Mouse (Mus musculus): ENCODE measurements around the gene Casp9.

Casp9 gene

DNA sequence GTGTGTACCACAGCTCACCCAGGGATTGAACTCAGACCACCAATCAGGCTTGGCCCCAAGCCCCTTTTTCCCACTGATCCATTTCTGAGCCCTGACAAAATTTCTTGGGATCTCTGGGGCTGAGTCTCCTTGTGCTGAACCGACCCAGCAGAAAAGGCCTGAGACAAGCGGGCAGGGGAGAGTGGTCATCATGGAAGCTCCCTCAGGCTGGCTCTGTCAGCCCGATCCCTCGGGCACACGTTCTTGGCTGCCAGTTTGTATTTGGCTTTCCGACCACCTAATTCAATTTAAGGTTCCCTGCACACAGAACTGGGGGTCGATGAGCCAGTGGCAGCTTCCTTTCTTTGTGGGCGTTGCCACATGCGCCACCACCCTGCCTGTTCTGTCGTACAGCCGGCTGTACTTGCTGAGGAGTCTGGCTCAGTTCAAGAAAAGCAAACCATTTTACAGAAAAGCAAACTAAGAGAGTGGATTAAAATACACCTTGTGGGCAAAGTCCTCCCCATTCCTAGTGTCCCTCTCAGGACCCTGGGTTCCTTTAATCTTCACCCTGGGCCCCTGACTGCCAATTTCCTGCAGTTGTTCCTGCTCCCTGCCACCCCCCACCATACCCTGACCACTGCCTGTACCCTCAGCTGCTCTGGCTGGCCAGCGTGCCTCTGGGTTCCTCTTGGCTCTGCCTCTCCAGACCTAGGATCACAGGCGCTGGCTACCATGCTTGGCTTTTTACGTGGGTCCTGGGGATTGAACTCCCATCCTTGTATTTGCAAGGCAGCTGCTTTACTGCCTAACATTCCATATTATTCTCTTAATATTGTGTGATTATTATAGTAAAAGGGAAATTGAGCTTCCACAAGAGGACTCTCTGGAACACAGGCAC is 23.6 kb downstream of the Casp9 start:
- in situ Hi-C loops (cut with MboI, MseI) = no loop called here

DNA sequence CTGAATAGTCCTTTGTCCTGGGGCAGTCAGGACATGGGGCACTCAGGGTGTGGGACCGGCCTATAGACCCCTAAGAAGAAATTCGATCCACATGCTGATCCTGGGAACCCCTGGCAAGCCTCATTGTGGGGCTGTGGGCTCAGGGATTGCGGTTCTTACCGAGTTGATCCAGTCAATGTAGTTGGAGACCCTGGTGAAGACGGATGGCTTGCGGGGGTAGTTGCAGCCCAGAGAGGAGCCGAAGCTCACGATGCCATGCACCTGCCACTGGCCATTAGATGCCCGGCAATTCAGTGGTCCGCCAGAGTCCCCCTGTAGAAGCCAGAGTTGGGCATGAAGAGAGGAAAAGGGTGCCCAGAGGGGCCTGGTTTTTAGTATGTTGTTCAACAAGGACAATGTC is 24.3 kb downstream of the Casp9 start:
- in situ Hi-C loops (cut with MboI, MseI) = no loop called here

DNA sequence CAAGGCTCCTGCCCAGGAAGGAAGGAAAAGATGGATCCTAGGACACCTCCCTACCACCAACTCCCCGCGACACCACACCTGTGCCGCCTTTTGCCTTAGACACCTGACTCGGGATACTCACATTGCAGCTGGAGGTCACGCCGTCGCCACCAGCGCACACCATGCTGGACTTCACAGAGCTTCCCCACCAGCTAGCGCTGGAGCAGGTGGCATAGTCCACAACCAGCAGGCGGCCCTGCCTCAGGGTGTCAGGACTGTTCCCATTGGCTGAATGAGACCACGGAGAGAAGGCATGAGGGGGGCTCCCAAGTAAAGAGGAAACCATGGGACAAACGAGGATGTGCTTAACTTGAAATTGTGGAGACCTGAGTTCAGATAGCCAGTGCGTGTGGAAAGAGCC is 25.4 kb downstream of the Casp9 start:
- in situ Hi-C loops (cut with MboI, MseI) = no loop called here

DNA sequence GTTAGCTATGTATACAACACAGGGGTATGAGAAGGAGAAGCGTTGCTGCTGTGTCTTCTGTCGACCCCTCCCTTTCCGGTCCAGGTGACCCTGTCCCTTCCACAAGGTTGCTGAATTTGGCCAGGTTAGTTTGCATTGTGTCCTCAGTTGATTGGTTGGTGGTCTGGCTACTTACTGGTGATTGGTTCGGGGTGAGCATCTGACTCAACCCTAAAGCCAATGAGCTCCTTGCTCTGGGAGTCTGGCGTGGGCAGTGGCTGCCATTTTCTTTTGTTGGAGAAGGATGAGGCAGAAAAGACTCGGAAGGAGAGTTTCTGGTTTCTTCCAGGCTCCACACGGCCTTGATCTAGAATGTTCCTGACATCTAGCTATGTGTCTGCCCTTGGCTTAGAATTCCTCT is 25.9 kb downstream of the Casp9 start:
- in situ Hi-C loops (cut with MboI, MseI) = no loop called here

DNA sequence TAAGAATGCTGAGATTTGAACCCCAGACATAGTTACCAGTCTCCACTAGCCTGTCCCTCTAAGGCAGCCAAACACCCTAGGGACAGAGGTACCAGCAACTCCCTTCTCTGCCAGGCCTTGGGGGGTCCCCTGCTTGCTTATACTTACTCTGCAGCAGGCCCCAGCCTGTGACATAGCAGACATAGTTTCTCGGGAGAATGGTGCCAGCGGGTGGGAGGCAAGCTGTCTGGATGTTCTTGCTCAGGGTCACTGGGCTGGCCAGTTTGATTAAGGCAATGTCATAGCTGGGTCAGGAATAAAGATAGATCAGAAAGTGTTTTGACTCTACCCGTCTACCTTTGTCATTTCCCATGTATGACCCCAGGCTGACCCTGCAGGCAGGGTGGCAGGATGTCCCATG is 27.8 kb downstream of the Casp9 start:
- in situ Hi-C loops (cut with MboI, MseI) = no loop called here

DNA sequence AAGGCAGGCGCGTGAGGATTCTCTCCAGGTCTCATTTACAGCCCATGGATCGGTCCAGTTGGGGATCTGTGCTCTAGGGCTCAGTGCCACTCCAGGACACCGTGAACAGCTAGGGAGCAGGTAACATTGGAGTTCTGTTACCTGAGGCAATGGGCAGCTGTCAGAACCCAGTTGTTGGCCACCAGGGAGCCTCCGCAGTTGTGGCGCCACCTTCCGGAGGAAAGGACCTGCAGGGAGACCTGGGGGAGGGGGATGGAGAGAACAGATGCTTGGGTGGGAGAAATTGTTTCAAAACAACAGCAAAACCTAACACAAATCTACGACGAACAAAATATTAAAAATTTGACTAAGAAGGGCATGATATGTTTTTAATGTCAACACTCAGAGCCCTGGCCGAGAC is 28.7 kb downstream of the Casp9 start:
- in situ Hi-C loops (cut with MboI, MseI) = no loop called here

DNA sequence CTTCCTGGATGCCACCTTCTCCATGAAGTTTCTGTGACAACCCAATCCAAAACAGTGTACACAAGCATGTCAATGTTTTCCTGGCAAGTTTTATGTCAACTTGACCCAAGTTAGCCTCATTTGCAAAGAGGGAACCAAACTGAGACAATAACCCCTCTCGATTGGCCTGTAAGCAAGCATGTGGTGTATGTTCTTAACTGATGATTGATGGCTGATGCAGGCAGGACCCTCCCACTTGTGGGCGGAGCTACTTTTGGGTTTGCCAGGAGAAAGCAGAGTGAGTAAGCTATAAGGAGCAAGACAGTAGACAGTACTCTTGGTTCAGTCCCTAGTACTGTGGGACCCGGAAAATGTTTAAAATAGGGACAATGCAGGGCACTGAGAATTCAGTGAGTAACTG is 29.6 kb downstream of the Casp9 start:
- in situ Hi-C loops (cut with MboI, MseI) = no loop called here

DNA sequence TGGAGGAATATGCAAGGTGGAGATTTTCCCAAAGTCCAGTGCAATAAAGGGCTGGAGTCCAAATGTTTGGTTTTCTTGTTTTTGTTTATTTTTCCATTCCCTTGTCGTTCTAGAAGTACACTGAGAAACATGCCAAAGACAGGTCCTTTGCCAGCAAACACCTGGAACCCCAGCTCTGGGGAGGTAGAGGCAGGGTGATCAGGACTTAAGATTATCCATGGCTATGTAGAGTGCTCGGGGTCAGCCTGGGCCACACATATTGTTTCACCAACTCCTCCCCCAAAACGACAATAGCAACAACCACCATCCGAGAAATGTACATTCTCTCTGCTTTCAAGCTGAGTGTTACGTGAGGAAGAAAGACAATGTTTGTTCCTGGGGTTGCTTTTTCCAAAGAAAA is 32.6 kb downstream of the Casp9 start, which contains the start of gene Cela2a:
TSS of gene Cela2a (minus strand) at position 101 of the 400 bp plus-strand sequence.
- in situ Hi-C loops (cut with MboI, MseI) = no loop called here

DNA sequence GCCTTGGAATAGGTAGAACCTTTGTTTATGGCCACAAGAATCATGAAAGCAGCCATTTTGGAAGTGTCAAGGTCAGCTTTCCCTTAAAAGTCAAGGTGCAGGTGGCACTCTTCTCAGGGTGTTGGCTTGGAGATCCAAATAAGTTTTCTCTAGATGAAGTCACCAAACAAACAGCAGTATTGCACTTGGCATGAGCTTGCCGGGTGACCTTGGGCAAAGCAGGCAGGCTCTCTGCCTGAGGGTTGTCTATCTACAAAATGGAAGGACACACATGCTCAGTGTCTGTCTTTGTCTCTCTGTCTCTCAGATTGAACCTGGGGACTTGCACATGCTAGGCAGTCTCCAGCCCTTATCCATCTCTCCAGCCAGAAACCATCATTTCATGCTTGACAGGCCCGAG is 34.0 kb downstream of the Casp9 start:
- in situ Hi-C loops (cut with MboI, MseI) = no loop called here

DNA sequence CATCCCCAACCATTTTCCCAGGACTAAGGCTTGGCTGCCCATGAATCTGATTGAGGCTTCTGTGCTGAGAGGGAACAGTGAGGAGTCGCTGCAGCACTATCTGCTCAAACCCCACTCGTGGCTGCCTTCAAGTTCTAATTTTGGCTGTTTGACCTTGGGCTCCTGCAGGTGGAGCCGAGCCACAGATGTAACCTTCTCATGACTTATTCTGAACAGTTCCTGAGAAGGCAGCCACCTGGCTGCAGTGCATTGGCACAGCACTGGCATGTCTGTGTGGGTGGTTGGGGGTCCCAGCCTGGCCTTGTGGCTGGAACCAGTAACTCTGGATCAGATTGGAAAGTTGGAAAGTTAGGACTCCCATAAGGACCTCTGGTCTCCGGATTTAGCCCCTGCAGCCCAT is 34.8 kb downstream of the Casp9 start:
- in situ Hi-C loops (cut with MboI, MseI) = no loop called here

DNA sequence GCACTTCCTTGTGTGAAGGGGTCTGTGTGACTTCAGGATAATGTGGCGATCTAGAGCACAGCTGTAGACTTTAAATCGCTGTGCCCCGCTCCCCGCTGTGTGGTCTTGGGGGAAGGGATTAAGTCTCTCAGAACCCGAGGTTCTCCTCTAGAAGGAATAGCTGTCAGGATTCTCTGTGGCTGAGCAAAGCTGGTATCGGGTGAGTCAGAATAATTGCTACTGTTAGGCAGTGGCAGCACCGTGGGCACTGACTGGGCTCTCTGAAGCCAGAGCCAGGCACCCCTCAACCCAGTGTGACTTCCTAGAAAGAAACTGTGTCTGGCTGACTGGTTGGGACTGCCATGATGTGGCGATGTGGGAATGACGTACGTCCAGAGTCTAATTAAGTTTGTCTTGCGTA is 37.0 kb downstream of the Casp9 start:
- in situ Hi-C loops (cut with MboI, MseI) = no loop called here

DNA sequence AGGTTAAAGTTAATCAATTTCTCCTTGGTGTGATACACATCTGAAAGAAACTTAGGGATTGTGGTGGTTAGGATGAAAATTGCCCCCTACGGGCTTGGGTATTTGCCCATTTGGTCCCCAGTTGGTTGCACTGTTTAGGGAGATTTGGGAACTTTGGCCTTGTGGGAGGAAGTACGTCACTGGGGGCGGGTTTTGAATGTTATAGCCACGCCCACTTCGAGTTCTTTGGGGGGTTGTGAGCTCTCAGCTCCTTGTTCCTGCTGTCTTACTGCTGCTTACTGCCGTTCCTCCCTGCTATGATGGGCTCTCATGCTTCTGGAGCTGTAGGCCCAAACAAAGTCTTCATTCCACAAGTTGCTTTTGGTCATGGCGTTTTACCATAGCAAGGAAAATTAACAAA is 37.9 kb downstream of the Casp9 start:
- in situ Hi-C loops (cut with MboI, MseI) = no loop called here

DNA sequence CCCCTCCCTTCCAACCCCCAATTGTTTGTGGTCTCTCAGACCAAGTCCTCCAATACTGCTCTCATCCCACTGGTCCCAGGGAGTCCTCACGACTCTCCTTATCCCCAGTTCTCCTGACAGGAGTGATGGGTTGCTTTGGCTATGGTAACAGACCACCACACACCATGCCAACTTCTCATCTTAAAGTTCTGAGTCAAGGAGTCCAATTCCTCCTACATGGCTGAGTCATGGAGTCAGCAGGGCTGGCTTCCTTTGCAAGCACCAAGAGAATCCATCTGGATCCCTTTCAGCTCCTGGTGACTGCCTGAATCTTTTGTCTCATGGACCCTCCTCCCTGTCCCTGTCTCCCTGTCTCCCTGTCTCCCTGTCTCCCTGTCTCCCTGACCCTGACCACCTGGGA is 40.5 kb downstream of the Casp9 start:
- in situ Hi-C loops (cut with MboI, MseI) = no loop called here

DNA sequence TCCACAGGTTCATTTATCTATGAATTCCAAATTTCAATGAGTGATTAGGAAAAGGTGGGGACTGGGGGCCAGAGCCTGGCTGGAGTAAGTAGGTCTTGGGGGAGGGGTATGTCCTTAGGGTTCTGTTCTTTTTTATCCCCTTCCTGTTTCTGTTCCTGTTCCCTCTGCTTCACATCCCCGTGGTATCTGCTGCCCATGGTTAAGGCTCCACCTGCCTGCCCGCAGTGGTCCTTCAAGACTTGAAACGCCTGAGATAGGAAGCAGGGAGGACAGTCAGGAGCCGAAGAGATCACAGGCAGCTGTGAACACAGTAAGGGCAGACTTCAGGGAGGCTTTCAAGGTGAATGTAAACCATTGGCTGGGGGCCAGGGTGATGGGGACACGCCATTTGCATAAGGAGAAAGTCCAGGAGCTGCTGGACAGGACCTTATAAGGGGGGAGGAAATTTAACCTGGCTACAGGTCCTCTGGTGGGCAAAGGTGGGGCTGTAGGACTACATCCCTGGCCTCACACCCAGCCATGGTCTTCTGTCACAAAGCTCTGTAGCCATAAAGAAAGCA is 41.2 kb downstream of the Casp9 start:
- in situ Hi-C loops (cut with MboI, MseI) = no loop called here

DNA sequence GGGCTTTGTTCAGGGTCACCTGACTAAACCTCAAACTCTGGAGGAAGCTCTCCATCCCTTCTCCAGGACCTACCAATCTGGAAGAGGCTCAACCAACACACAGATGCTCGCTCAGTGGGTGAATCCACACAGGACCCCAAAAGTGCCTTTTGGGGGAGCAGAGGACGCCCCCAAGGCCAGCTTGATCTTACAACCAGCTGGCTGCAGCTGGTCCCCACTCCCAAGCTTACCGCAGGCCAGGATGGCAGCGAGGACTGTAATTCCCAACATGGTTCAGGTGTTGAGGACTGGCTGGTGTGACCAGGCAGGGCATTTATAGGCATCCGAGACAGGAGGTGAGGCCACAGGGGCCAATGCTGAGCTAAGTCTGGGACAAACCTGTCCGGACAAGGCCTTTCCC is 52.6 kb downstream of the Casp9 start, which contains the start of gene Ctrc:
TSS of gene Ctrc (minus strand) at position 361 of the 400 bp plus-strand sequence.
- in situ Hi-C loops (cut with MboI, MseI) = loop anchor here in 1 of 2 experiments (5.0 kb wide), 1 partner anchor 34 kb away; no protein-coding TSS in a partner anchor

DNA sequence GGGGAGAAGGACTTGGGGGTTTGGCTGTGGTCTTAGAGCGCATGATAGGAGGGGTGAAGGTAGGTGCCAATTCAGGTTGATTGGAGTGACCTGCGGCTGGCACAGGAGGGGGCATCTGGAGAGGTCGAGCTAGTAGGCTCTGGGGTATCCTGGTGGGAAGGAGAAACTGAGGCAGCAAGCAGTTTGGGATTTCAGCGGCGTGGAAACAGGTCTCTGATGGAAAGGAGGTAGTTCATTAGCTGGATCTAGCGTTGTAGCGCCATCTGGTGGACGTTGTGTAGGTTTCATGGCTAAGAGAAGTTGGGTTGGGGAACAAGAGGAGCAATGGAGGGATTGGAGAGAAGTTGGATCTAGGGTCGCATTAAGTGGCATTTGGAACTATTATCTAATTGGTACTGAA is 60.0 kb downstream of the Casp9 start:
- in situ Hi-C loops (cut with MboI, MseI) = loop anchor here in 1 of 2 experiments (10.0 kb wide), 1 partner anchor 459 kb away; the partner anchor contains the start of gene Clcnka

DNA sequence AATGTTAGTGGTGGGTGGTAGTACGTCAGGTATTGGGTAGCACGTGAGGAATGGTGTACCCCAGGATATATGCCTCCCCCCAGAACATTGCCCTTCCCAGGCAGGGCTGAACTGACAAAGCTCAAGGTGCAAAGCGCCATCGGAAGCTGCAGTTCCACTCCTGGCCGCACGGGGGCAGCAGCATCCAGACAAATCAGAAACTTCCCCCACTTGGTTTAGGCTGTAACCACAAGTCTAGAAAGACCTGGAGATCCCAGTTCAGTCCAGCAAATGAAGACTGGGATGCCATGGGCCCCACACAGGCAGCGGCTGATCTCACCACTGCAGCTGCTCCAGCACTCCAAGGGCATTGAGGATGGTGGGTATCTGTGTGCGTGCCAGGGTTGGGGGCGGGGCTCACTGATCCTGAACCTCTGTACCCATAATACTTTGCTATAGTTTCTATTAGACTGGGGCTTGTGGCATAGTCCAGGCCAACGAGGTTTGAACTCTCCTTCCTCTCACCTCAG is 64.1 kb downstream of the Casp9 start:
- in situ Hi-C loops (cut with MboI, MseI) = loop anchor here in 1 of 2 experiments (10.0 kb wide), 1 partner anchor 463 kb away; the partner anchor contains the start of gene Clcnka

DNA sequence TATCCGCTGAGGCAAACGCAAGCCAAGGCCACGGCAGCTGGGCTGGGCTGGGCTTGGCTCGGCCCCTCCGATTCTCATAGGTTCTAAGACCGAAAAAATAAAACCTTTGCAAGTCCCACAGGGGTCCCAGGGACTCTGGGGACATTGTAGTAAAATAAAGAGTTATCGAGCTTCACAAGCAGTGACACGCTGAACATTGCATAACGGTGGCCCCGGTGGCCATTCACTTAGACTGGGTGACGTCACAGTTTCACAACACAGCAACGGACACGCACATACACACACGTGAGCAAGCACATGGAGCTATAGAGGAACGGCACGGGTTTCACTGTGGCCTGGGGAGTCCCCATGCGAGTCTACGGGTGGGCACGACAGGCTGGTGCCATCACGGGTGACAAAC is 65.1 kb downstream of the Casp9 start:
- in situ Hi-C loops (cut with MboI, MseI) = loop anchor here in 1 of 2 experiments (10.0 kb wide), 1 partner anchor 464 kb away; the partner anchor contains the start of gene Clcnka

DNA sequence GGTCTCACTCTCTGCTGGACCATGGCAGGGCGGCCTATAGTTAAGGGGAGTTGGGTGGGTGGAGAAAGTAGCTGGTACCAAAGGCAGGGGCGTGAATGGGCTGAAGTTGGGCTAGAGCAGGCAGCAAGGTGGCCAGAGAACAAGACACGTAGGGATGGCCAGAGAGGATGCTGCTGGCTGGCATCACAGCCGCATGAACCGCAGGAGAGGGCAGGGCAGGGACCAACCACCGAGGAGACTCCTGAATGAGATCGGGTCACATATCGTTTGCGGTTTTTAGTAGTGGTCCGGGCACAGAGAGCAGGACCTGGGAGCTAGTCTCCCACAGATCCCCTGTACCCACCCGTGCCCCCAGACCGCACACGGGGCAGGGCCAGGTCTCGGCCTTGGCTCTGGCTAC is 65.9 kb downstream of the Casp9 start:
- in situ Hi-C loops (cut with MboI, MseI) = loop anchor here in 1 of 2 experiments (10.0 kb wide), 1 partner anchor 465 kb away; the partner anchor contains the start of gene Clcnka

DNA sequence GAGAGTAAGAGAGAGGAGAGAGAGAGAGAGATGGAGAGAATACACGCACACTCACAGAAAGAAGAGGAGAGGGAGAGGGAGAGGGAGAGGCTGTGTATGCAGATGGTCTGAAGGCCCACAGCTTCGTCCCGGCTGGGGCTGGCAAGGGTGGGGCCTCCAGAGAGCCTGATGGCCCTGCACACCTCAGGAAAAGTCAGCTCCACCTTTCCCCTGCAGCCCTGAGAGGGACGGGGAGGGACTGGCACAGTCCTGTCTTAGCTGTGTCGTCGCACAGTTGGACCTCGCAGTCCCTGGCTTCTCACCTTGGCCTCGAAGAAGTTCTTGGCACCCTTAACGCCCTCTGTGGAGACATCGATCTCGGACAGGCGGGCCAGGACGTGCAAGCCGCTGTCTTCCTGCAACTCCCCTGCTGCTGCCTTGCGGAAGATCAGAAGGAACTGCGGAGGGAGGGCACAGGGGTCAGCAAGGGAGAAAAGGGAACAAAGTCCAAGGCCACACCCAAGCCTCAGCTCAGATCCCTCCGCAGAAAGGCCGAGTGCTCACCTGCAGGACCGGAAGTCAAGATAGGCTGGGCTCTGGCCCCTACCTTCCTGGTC is 66.9 kb downstream of the Casp9 start:
- in situ Hi-C loops (cut with MboI, MseI) = no loop called here

DNA sequence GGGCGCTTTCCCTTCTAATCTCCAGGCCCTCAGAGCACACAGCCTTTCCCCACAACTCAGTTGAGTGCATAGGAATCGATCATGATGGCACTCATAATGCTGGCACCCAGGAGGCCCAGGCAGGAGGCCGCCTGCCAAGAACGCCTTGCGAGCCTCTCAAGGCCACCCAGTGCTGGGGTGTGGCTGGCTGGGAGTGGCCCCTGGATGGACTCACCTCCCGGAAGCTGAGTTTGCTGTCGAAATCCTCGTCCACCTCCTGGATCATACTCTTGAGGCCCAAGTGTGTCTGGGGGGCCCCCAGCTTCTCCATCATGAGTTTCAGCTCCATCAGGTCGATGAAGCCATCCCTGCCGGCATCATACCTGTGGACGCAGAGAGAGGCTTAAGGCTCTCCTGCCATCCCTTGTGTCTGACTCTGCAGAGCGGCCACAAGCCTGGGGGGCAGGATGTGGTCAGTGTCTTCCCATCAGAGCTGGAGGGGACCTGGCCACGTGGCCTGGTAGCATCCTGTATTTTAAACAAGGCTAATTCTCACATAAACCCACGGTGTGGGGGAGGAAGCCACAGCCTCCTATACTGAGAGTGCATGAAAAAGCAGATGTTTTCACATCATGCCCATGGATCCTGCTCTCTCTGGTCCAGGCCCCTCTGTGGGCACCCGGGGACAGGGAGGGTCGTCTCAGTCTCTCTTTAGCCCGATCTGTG is 68.3 kb downstream of the Casp9 start:
- in situ Hi-C loops (cut with MboI, MseI) = no loop called here
